Mouse (Mus musculus) testis, adult 2 months (tissue): ENCODE data around the gene Pnmal2. TPM values are rescaled to one million over a fixed set of nuclear protein-coding genes. Genes with fewer than 3 reads are reported as not detected.

Source experiments
- H3K27ac ChIP-seq: fragments of 200-500 bp; 2 replicates; pipeline ENCODE4 v1.5.1; 2012; ENCODE audit warnings: low read depth, low read length; ENCODE audit not compliant: control insufficient read depth, insufficient read depth
- H3K27me3 ChIP-seq: fragments of 200-500 bp; 2 replicates; pipeline ENCODE4 v1.6.1; 2012; ENCODE audit warnings: mild to moderate bottlenecking, low read length, moderate library complexity; ENCODE audit not compliant: control insufficient read depth, insufficient read depth
- H3K36me3 ChIP-seq: fragments of 200-500 bp; 2 replicates; pipeline ENCODE4 v1.6.1; 2012; ENCODE audit warnings: mild to moderate bottlenecking, low read length; ENCODE audit not compliant: control insufficient read depth, insufficient read depth
- H3K4me1 ChIP-seq: fragments of 200-500 bp; 2 replicates; pipeline ENCODE4 v1.6.1; 2012; ENCODE audit warnings: low read length; ENCODE audit not compliant: control insufficient read depth, insufficient read depth
- H3K4me3 ChIP-seq: fragments of 200-500 bp; 2 replicates; pipeline ENCODE4 v1.5.1; 2012; ENCODE audit warnings: low read depth, mild to moderate bottlenecking, low read length, moderate library complexity, mixed read lengths; ENCODE audit not compliant: control insufficient read depth
- CTCF ChIP-seq: fragments of 200-500 bp; IDR thresholded peaks from 2 replicates; pipeline ENCODE4 v1.5.1; 2012; ENCODE audit warnings: low read depth, mild to moderate bottlenecking, inconsistent platforms, low read length, moderate library complexity; ENCODE audit not compliant: control insufficient read depth, insufficient read depth, insufficient replicate concordance
- POLR2A ChIP-seq: fragments of 200-500 bp; IDR thresholded peaks from 2 replicates; pipeline ENCODE4 v1.6.1; 2012; ENCODE audit warnings: low read depth, mild to moderate bottlenecking, inconsistent platforms, low read length, moderate library complexity; ENCODE audit not compliant: control insufficient read depth
- polyA plus RNA-seq: library from polyadenylated mRNA; depleted of rRNA; stranded (reverse); fragments of >200 nt; gene quantifications from 2 replicates; pipeline ENCODE4 v1.2.3, GENCODE M21; 2012

Gene Pnmal2
- polyA plus RNA-seq, 1 experiment = 41.6 TPM

DNA sequence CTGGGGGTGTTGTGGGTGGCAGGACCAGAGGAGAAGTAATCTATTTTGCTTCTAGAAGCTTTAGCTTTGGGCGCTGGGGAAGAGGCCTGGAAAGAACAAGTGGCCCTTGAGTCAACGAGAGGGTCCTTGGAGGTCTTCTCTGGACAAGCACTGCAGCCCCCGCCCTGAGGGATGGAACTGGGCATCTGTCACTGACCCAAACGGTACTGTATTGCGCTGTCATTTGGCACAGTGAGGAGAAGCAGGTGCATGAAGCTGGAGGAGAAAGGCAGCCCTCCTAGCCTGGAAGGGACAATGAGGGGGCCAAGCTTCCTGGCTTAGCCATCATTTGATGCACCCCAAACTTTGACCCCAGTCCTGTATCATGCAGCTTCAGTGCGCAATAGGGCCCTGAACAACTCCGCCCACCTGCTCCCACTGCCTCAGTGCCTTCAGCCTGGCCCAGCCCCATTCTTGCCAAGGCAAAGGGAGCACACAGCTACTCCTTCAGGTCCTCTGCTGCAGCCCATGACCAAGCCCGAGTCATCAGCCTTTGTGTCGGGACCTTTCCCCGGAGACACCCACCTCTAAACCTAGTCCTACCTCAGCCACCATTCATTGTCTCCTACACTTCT is 22.0 kb upstream of the Pnmal2 start:
- TF ChIP-seq POLR2A = peak; percentile 25
- TF ChIP-seq CTCF = no peak
- peaks cover 27% of the 10 kb centered on the region for H3K4me1 ChIP-seq

GRCm38 (mm10) chr7:16923283-16924036 is 21.0 kb upstream of the Pnmal2 start:
- H3K27ac ChIP-seq = peak overlapping the region; percentile 99
- TF ChIP-seq CTCF (no peak), POLR2A (no peak; the same call in 1 of the 2 replicates)
- peaks cover 27% of the 10 kb centered on the region for H3K4me1 ChIP-seq
- no peaks in the 10 kb centered on the region for H3K27me3 ChIP-seq
- H3K4me3 ChIP-seq = peak overlapping the region; percentile 94
- peaks cover 6% of the 10 kb centered on the region for H3K36me3 ChIP-seq

More for the DNA sequence above, 22.0 kb upstream of the Pnmal2 start:
- Histone ChIP-seq H3K27me3 (no peaks in the 10 kb centered on the region), H3K27ac (peak overlapping the region; percentile 99), H3K4me3 (peak overlapping the region; percentile 94), H3K36me3 (peaks cover 6% of the 10 kb centered on the region)

GRCm38 (mm10) chr7:16924037-16924834 is 20.2 kb upstream of the Pnmal2 start, which contains the start of gene Calm3:
Calm3 (minus strand) TSS chr7:16924114.
- H3K4me1 ChIP-seq = peaks cover 27% of the 10 kb centered on the region
- peak within 1 kb of the TSS; percentile 100 for H3K27ac ChIP-seq
- H3K36me3 ChIP-seq = peaks cover 6% of the 10 kb centered on the region
- peak within 1 kb of the TSS; percentile 94 for H3K4me3 ChIP-seq
- no peaks in the 10 kb centered on the region for H3K27me3 ChIP-seq
- 0 out of 2 replicates have a peak, but pooled peaks have one; percentile 1 for TF ChIP-seq CTCF
- peak; percentile 67 for TF ChIP-seq POLR2A

- no peaks in the 10 kb centered on the region for H3K27me3 ChIP-seq
- peaks cover 12% of the 10 kb centered on the region for H3K4me1 ChIP-seq
- TF ChIP-seq POLR2A = no peak
- TF ChIP-seq CTCF = no peak
Measured at GRCm38 (mm10) chr7:16928341-16928740, 16.1 kb upstream of the Pnmal2 start.

DNA sequence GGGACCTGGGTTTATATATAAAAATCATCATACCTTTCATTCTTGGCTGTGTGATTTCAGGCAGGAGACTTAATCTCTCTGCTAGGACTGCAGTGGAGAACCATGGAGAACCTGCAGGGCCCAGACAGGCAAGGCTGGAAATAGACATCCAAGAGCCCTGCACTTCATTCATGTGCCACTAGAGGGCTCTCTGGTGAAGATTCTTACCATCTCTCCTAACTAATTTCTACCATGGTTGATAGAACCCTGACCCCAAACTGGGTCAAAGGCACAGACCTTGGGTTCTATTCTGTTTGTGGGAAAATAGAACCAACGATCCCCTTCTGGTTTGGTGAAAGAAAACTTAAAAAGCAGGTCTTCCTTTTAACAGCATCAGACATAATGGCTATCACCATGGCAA is 13.6 kb upstream of the Pnmal2 start:
- H3K4me1 ChIP-seq = peaks cover 9% of the 10 kb centered on the region
- no peak overlapping the region for H3K27ac ChIP-seq
- peak overlapping the region; percentile 45 for H3K4me3 ChIP-seq
- TF ChIP-seq POLR2A (no peak), CTCF (peak; percentile 54; the same call in 1 of the 2 replicates)
- H3K27me3 ChIP-seq = no peaks in the 10 kb centered on the region
- H3K36me3 ChIP-seq = no peaks in the 10 kb centered on the region

More at GRCm38 (mm10) chr7:16928341-16928740, 16.1 kb upstream of the Pnmal2 start:
- Histone ChIP-seq H3K36me3 (peaks cover under 1% of the 10 kb centered on the region), H3K4me3 (no peak overlapping the region), H3K27ac (no peak overlapping the region)

DNA sequence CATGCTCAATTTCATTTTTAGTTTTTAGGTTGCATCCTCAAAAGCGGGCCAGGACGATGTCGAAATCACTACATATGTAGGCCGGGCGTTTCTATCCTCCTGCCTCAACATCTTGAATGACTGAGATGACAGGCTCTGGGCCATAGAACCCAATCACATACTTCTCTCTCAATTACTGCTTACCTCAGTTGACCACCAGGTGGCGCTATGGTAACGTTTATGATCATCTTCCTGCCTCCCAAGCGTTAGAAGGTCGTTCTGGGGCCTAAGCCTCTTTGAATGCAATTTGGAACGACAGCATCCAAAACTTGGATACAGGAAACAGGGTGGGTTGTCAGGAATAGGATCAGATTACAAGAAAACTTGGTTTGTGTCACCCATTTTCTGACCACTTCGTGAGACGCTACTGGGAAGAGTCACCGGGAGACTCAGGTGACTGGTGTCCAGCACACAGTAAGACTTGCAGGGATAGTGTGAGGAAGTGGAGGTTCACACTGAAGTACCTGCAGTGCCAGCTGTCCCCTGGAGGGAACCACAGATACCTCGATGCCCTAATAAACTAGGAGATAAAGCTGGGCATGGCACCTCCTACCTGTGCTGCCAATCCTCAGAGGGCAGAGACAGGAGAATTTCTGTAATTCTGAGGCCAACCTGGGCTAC is 12.4 kb upstream of the Pnmal2 start:
- Histone ChIP-seq H3K4me1 (peaks cover 9% of the 10 kb centered on the region), H3K27ac (peak overlapping the region; percentile 60), H3K27me3 (no peaks in the 10 kb centered on the region), H3K4me3 (peak overlapping the region; percentile 78), H3K36me3 (no peaks in the 10 kb centered on the region)
- peak; percentile 43; the same call in 1 of the 2 replicates for TF ChIP-seq CTCF
- TF ChIP-seq POLR2A = no peak
